Mouse (Mus musculus): ENCODE results near the gene Dclk1.

- no peak for TF ChIP-seq CTCF (IDR thresholded peaks at IDR 0.05; ENCODE audit: borderline replicate concordance, insufficient read depth, low read length)
- TF ChIP-seq POLR2A (IDR thresholded peaks at IDR 0.05; ENCODE audit: low read depth, low read length) = no peak
These were observed 198.2 kb downstream of the Dclk1 start for GRCm38 (mm10) chr3:55440342-55440741.
